Mouse (Mus musculus) liver, postnatal 0 days (tissue): ENCODE measurements around the gene Olfr1349.

ENCODE experiments used
- CTCF ChIP-seq: sonication (generic); IDR thresholded peaks from 2 replicates; pipeline ENCODE4 v1.5.1; 2016; ENCODE audit warnings: antibody characterized with exemption, low read depth
- EP300 ChIP-seq: IDR thresholded peaks from 2 replicates; pipeline ENCODE4 v1.6.1; 2016; ENCODE audit warnings: antibody characterized with exemption, low read depth, mild to moderate bottlenecking

- TF ChIP-seq EP300 = no peak
- no peak for TF ChIP-seq CTCF
Measured at GRCm38 (mm10) chr7:6564541-6564940, 41.8 kb upstream of the Olfr1349 start, which contains the start of gene Olfr1350.
